Mouse (Mus musculus) liver, embryonic 14.5 days (tissue): Measurements from ENCODE around the gene Gper1. TPM values are rescaled to one million over a fixed set of nuclear protein-coding genes. Genes with fewer than 3 reads are reported as not detected.

Experiments
- ATAC-seq: fragments of 200-750 bp; cut with Nextera tagmentation; 2 replicates; pipeline ENCODE4 v1.8.0; 2017; ENCODE audit warnings: moderate number of reproducible peaks, mild to moderate bottlenecking, moderate library complexity; ENCODE audit not compliant: insufficient read depth
- DNase-seq, 3 experiments: peaks; one replicate each; pipeline ENCODE4 v3.0.0-alpha.2; 2012 to 2013; ENCODE audit warnings: low read depth in 3 of 3, low spot score in 3 of 3
- H3K27ac ChIP-seq: fragments of 300-500 bp; sonication (generic); 2 replicates; pipeline ENCODE4 v1.5.1; 2014; ENCODE audit warnings: moderate library complexity, mild to moderate bottlenecking, control low read depth, inconsistent platforms
- H3K27me3 ChIP-seq: fragments of 300-500 bp; sonication (generic); 2 replicates; pipeline ENCODE4 v1.6.1; 2014; ENCODE audit warnings: mild to moderate bottlenecking, low read length, moderate library complexity; ENCODE audit not compliant: control insufficient read depth, insufficient read depth
- H3K36me3 ChIP-seq: fragments of 300-500 bp; sonication (generic); replicated peaks from 2 replicates; pipeline ENCODE4 v1.6.1; 2014; ENCODE audit warnings: low read depth; ENCODE audit not compliant: control insufficient read depth, insufficient read depth
- H3K4me1 ChIP-seq, 2 experiments: fragments of 200-500 bp in 1 of 2; fragments of 300-500 bp in 1 of 2; sonication (generic) in 1 of 2; replicated peaks; 2 replicates each; pipeline ENCODE4 v1.6.1; 2012 to 2014; ENCODE audit warnings: antibody characterized with exemption in 1 of 2, inconsistent platforms in 1 of 2, low read length in 1 of 2; ENCODE audit not compliant: control insufficient read depth in 2 of 2, insufficient read depth in 2 of 2
- H3K4me2 ChIP-seq: fragments of 300-500 bp; sonication (generic); 2 replicates; pipeline ENCODE4 v1.6.1; 2014; ENCODE audit warnings: low read depth, mild to moderate bottlenecking, control low read depth, moderate library complexity
- H3K4me3 ChIP-seq, 2 experiments: fragments of 200-500 bp in 1 of 2; fragments of 300-500 bp in 1 of 2; sonication (generic) in 1 of 2; 2 replicates each; pipeline ENCODE4 v1.5.1; 2012 to 2014; ENCODE audit warnings: low read depth in 2 of 2, low read length in 2 of 2, mild to moderate bottlenecking in 2 of 2, control low read depth in 1 of 2, inconsistent platforms in 1 of 2, moderate library complexity in 1 of 2; ENCODE audit not compliant: insufficient read depth in 1 of 2
- H3K9ac ChIP-seq: fragments of 300-500 bp; sonication (generic); replicated peaks from 2 replicates; pipeline ENCODE4 v1.6.1; 2014; ENCODE audit warnings: mild to moderate bottlenecking, control low read depth, moderate library complexity
- H3K9me3 ChIP-seq: fragments of 300-500 bp; sonication (generic); 2 replicates; pipeline ENCODE4 v1.6.1; 2016; ENCODE audit warnings: low read length, mixed read lengths; ENCODE audit not compliant: control insufficient read depth
- CTCF ChIP-seq: IDR thresholded peaks from 2 replicates; pipeline ENCODE4 v1.5.1; 2016; ENCODE audit warnings: antibody characterized with exemption, low read depth, control low read depth
- EP300 ChIP-seq: IDR thresholded peaks from 2 replicates; pipeline ENCODE4 v1.6.1; 2016; ENCODE audit warnings: antibody characterized with exemption, low read depth
- WGBS: fragments of 180-500 bp; shearing (Covaris S2); extraction: QIAGEN DNeasy Blood & Tissue Kit; methylation state at CpG from one replicate; pipeline ENCODE4 v1.1.7; 2014; ENCODE audit not compliant: insufficient replicate concordance; 5-methylcytosine and 5-hydroxymethylcytosine counted together
- polyA plus RNA-seq, 2 experiments: library from polyadenylated mRNA; depleted of rRNA in 1 of 2; stranded (reverse) in 1 of 2; unstranded in 1 of 2; fragments of >200 nt; fragmentation: Nextera tagmentation in 1 of 2; extraction: Ambion mirVana in 1 of 2; gene quantifications; 2 replicates each; pipeline versions ENCODE4 v1.2.1 to v1.2.3; 2012 to 2014

Gper1 gene
- polyA plus RNA-seq, 2 experiments, result 0.07 to 0.20 TPM

DNA sequence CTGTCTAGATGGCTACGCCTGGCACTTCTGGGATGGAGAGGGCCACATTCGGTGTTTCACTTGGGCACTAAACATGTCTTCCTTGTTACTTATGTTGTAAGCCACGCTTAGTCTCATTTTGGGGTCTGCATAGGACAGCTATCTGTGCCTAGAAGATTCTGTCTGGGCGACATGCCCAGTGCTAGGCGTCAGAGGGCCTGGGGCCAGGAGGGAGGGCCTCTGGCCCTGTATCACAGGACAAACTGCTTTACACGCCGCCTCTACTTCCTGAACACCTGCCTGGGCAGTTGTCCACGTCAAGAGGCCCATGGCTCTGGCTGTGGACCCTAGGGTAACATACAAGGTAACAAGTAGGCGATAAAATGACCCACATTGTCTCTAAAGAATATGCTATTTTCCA is 5.0 kb downstream of the Gper1 start:
- Histone ChIP-seq H3K4me1 (no peaks in the 10 kb centered on the region), H3K9me3 (no peaks in the 10 kb centered on the region), H3K27ac (no peak overlapping the region), H3K27me3 (no peaks in the 10 kb centered on the region), H3K9ac (no peak overlapping the region), H3K36me3 (no peaks in the 10 kb centered on the region), H3K4me2 (no peak overlapping the region), H3K4me3 (no peak overlapping the region)
- TF ChIP-seq CTCF, result no peak
- no peak for TF ChIP-seq EP300
- DNase-seq (no peak), ATAC-seq (no peak)
- WGBS, result 69% methylated on average over 9 of the region's 9 CpGs

DNA sequence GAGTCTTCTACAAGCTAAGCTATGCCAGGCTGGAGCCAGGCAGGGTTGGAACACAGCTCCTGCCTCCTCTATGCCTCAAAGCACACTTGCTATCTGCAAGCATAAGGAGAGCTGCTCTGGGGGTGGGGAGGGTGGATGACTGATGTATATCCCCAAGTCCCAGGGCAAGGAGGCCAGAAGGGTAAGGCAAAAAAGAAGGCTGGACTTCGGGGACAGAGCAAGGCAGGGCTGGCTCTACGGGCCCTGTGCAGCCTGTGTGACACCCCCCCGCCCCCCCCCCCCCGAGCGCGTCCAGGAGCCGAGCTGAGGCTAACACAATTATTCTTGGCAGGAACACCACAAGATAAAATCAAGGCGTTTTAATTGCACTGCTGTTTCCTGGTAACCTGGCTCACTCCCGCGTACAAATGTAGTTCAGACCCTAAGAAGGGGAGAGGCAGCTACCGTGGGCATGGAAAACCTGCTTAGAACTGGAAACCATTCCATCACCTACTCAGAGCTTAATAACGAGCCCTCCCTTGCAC is 6.9 kb downstream of the Gper1 start:
- ATAC-seq (no peak), DNase-seq (no peak)
- Histone ChIP-seq H3K9me3 (no peaks in the 10 kb centered on the region), H3K4me2 (no peak overlapping the region), H3K27ac (no peak overlapping the region), H3K4me3 (no peak overlapping the region), H3K4me1 (no peaks in the 10 kb centered on the region), H3K36me3 (no peaks in the 10 kb centered on the region), H3K27me3 (no peaks in the 10 kb centered on the region), H3K9ac (no peak overlapping the region)
- 49% methylated on average over 12 of the region's 12 CpGs for WGBS
- TF ChIP-seq CTCF (no peak), EP300 (no peak)

GRCm38 (mm10) chr5:139432333-139432732 is 9.4 kb downstream of the Gper1 start:
- TF ChIP-seq CTCF, result no peak
- no peak for TF ChIP-seq EP300
- Histone ChIP-seq H3K36me3 (no peaks in the 10 kb centered on the region), H3K9ac (no peak overlapping the region), H3K4me1 (no peaks in the 10 kb centered on the region), H3K27ac (no peak overlapping the region), H3K4me2 (no peak overlapping the region), H3K9me3 (no peaks in the 10 kb centered on the region), H3K27me3 (no peaks in the 10 kb centered on the region), H3K4me3 (no peak overlapping the region)
- no peak for DNase-seq
- 72% methylated on average over 6 of the region's 6 CpGs for WGBS
- ATAC-seq, result no peak

- no peaks in the 10 kb centered on the region for H3K36me3 ChIP-seq
- no peaks in the 10 kb centered on the region for H3K4me1 ChIP-seq
- TF ChIP-seq EP300, result no peak
- no peak for TF ChIP-seq CTCF
- no peaks in the 10 kb centered on the region for H3K27me3 ChIP-seq
- no peak overlapping the region for H3K9ac ChIP-seq
- 64% methylated on average over 7 of the region's 7 CpGs for WGBS
- H3K4me2 ChIP-seq, result no peak overlapping the region
- ATAC-seq (no peak), DNase-seq (no peak)
- H3K4me3 ChIP-seq, result no peak overlapping the region
- H3K27ac ChIP-seq, result no peak overlapping the region
- H3K9me3 ChIP-seq, result no peaks in the 10 kb centered on the region
These were observed 10.0 kb downstream of the Gper1 start for GRCm38 (mm10) chr5:139432747-139433508.

DNA sequence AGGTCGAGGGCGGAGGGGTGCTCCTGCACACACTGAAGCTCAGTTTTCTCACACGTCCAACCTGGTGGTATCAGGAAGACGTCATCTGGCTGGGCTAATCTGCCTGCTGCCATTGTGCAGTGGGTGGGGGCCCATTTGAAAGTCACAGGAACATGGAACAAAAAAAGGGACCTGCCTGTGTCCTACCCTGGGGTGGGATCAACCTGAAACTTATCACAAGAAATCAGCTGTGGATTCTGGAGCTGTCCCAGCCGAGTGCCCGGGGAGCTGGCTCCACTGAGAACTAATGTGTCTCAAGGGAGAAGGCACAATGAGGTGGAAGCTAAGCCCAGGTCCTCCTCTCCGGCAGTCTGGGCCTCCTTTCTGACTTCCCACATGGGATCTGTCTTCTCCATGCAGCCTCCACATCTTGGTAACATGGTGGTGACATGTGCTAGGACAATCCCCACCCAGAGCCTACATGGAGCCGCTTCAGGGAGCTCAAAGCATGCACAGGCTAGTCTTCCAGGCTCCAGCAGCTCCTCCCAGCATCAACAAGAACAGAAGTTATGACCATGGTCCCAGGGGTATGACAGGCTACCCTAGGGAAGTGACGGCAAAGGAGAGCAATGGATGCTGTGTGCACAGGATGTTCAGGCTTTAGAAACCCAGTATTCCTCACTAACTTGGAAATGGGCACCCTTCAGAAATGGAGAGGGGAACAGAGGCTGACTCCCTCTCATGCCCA is 11.1 kb downstream of the Gper1 start:
- no peak overlapping the region for H3K9ac ChIP-seq
- no peak overlapping the region for H3K27ac ChIP-seq
- H3K4me3 ChIP-seq, result no peak overlapping the region
- H3K9me3 ChIP-seq, result no peaks in the 10 kb centered on the region
- 56% methylated on average over 9 of the region's 9 CpGs for WGBS
- 0 out of 2 replicates have a peak, but pooled peaks have one; percentile 5 for ATAC-seq
- H3K36me3 ChIP-seq, result no peaks in the 10 kb centered on the region
- no peak overlapping the region for H3K4me2 ChIP-seq
- no peaks in the 10 kb centered on the region for H3K27me3 ChIP-seq
- TF ChIP-seq CTCF (no peak), EP300 (no peak)
- no peaks in the 10 kb centered on the region for H3K4me1 ChIP-seq
- no peak for DNase-seq
